Mouse (Mus musculus) gastrocnemius, postnatal 4 days (tissue): ENCODE results near the gene Slc33a1. TPM values are rescaled to one million over a fixed set of nuclear protein-coding genes. Genes with fewer than 3 reads are reported as not detected.

ENCODE experiments used
- DNase-seq, 2 experiments: peaks; one replicate each; pipeline ENCODE4 v3.0.0; 2021 to 2022; ENCODE audit warnings: low spot score in 2 of 2, mixed read lengths in 2 of 2
- long read RNA-seq, 2 experiments: library from polyadenylated mRNA; stranded (forward); transcript quantifications; one replicate each; pipeline ENCODE4 v2.0.0; 2021
- total RNA-seq, 2 experiments: library from RNA; stranded (reverse); gene quantifications; 2 replicates each; pipeline ENCODE4 v1.2.3; 2021

Slc33a1 gene
- total RNA-seq = 10 to 100 TPM; 10.5 to 11.3 TPM
- long read RNA-seq, experiment 1, partial matches to known transcripts = 0 of 3 reads
- long read RNA-seq, experiment 1, other reads (novel, unspliced or antisense) = 0 of 3 reads
- long read RNA-seq, experiment 2, transcript Slc33a1-201 (6 exons, 3,150 nt) = major isoform, 9 of 10 reads
- long read RNA-seq, experiment 2, partial matches to known transcripts = 0 of 10 reads
- long read RNA-seq, experiment 2, other reads (novel, unspliced or antisense) = 1 of 10 reads

- peak; percentile 97 to 99 for DNase-seq
Observed at GRCm38 (mm10) chr3:63964100-63964921, at the start of gene Slc33a1. TSS of gene Slc33a1 (minus strand) at chr3:63964768.

DNA sequence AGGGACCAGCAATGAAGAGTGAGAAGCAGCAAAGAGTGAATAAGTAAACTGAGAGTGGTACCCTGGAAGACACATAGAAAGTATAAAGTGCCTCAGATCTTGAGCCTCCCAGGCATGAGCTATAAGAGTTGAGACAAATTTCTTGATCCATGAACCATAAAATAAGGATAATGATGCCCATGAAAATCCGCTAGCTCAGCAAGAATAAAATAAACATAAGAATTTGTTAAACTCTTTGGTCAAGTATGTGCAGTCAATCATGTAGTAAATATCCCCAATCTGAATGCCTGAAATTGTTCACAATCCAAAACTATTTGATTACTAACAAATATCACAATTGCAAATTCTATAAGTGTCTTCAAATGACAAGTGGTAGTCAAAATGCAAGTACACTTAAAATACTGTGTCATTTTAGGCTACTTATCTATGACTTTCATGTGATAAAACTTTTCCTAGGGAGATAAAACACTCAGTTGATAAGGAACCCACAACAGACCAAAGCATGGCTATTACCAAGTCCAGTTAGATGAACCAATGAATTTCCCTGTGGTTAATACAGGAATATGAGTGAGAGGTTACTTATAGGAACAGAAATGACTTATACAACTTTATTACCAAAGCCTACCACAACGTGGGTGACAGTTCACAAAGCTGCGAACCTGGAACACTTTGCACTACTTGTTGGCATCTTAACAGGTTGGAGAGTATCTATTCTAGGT lies 24.3 kb upstream of the Slc33a1 start:
- no peak for DNase-seq

DNA sequence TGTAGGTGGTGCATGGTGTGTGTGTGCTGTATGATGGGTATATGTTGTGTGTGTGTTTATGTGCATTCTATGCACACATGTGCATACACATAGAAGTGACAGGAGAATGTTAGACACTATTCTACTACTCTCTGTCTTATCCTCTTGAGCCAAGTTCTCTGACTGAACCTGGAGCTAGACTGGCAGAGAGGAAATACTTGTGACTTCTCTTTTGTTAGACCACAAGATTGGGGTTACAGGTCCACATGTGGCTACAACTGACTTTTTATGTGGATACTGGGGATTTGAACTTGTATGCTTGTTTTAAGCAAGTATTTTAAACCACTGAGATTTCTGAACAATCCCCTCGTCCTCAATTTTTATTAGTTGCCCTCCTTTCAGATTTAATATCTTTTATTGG lies 22.1 kb upstream of the Slc33a1 start:
- no peak for DNase-seq

DNA sequence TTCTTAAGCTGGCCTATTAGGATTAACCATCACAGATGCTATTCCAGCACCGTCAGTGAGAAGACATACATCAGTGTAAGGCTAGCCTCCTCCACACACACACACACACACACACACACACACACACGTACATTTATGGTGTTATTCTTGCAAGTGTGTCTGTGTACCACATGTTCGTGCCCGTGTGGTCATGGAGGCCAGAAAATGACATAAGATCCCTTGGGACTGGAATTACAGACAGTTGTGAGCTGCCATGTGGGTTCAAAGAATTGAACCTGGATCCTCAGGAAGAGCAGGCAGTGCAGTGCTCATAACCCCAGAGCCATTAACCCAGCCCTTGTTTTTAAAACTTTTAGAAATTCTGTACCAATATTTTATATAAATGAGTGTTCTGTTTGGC lies 13.3 kb upstream of the Slc33a1 start:
- DNase-seq = no peak

GRCm38 (mm10) chr3:63975955-63976908 lies 11.7 kb upstream of the Slc33a1 start, which contains the start of gene Gmps:
TSS of gene Gmps (plus strand) at chr3:63976106.
- peak; percentile 71 to 91 for DNase-seq

- DNase-seq = no peak
Observed at GRCm38 (mm10) chr3:63965929-63966328, 1.4 kb upstream of the Slc33a1 start.

DNA sequence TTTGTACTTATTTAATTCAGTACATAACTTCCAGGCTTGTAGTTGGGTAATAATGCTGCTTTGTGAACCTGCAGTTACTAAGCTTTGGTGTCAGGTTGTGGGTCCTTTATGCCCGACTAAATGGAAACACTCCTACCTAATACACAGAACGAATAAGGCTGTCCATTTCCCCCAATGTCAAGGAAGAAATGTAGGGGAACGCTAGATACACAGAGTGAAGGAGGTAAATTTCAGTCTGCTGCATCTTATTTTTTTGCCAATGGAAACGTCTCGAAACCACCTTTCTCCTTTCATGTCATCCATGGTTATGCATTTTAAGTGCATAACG lies 318 bp upstream of the Slc33a1 start:
- no peak for DNase-seq

DNA sequence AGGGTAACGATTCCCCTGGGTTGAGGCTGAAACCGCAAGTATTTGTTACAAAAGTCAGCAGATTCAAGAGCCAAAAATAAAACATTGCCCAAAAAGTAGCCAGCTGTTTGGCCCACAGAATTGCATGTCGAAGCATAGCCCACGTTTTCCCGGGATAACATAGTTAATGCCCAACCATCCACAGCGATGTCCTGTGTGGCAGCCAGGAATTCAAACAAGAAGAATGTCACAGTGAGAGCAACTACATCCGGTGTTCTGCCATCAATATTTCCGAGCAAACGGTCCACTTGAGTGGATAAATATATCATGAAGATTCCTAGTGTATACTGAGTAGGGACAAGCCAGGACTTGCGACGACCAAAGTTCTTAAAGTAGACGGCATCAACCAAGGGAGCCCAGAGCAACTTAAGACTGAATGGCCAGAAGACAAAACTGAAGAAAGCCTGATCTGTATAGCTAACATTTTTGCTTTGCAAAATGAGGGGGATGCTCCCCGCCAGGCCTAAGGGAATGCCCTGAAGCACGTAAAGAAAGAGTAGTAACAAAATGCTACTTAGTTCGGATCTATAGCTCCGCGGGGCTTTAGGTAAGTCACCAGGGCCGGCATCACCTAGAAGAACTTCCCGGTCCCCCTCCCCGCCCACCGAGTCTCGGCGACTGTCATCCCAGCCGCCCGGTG lies 1.0 kb downstream of the Slc33a1 start:
- DNase-seq = no peak

- DNase-seq = no peak
Observed at GRCm38 (mm10) chr3:63949837-63950236, 14.7 kb downstream of the Slc33a1 start.

DNA sequence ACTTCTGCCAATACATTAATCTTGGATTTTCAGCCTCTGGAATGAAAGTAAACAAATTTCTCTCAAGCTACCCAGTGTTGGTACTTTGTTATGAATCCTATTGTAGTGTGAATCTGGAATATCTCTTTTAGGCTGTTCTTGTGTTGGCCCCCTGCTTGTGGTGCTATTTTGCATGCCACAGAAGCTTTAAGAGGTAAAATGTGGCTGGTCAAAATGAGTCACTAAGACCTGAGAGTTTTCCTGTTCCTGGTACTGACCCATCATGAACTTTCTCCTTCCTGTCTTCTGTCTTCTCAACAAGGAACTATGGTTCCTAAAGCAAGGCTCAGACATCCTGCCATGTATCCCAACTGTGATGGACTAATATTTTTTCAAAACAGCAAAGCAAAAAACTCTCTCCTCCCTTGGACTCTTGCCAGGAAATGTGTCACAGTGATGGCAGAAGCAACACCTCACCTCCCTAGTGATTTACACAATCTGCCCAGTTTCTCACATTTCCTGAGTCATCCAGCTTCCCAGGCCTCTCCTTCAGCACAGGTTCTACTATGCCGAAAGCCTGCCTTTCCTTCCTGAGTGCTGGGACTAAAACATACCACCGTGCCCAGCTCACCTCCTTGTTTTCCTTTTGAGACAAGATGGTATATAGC lies 23.2 kb downstream of the Slc33a1 start:
- DNase-seq = no peak

- DNase-seq = no peak
Observed at GRCm38 (mm10) chr3:63938928-63939327, 25.6 kb downstream of the Slc33a1 start.

GRCm38 (mm10) chr3:63928878-63929859 lies 35.4 kb downstream of the Slc33a1 start, which contains the start of gene E130311K13Rik:
TSS of gene E130311K13Rik (minus strand) at chr3:63929472.
- DNase-seq = peak; percentile 86 to 90

DNA sequence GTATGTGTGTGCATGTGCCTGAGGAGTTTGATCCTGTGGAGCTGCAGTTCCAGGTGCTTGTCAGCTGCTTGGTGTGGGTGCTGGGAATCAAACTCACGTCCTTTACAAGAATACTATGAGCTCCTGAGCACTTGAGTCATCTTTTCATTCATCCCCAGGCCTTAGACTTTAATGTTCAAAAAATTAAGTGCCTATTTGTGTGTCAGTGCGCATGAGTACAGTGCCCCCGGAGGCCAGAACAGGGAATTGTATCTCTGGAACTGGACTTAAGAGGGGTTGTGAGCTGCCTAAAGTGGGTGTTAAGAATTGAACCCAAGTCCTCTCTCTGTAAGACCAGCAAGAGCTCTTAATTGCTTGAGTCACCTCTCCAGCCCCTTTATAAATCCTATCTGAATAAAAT lies 44.9 kb downstream of the Slc33a1 start:
- no peak for DNase-seq

DNA sequence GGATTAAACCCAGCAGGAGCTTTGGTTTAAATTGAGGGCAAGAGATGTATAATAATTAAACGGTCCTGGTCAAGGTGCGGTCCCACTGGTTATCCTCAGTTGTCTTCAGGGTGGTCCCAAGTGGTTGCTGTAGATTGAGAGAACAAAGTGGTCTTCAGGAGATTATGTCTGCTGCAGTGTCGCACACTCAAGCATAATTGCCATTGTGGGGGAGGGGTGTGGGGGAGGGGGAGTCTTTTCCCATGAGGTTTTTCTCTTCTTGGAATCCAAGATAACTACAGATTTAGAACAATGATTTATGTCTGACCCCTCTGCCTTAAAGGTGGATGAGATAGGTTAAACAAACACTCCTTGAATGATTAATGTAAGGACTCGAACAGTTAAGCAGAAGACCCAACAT lies 54.3 kb downstream of the Slc33a1 start:
- DNase-seq = no peak

- DNase-seq = peak; percentile 12 to 16
Observed at GRCm38 (mm10) chr3:63905241-63905640, 59.3 kb downstream of the Slc33a1 start.

DNA sequence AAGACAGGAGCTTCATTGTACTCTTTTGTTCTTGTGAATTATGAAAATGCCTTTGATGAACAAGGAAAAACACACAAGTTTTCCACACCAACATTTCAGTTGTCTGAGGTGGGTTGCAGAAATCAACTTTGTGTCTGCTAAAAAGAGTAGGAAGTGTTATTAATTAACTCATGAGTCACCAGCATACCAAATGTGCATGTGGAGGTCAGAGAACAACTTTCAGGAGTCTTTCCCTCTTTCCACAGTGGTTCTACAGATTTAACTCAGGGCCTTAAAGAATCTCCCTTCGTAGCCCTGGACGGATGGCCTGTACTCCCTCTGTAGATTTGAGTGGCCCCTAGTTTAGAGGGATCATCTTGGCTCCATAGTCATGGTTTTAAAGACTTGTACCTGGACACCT lies 60.4 kb downstream of the Slc33a1 start:
- no peak for DNase-seq

- DNase-seq = no peak
Observed at GRCm38 (mm10) chr3:63900021-63900571, 64.5 kb downstream of the Slc33a1 start.

DNA sequence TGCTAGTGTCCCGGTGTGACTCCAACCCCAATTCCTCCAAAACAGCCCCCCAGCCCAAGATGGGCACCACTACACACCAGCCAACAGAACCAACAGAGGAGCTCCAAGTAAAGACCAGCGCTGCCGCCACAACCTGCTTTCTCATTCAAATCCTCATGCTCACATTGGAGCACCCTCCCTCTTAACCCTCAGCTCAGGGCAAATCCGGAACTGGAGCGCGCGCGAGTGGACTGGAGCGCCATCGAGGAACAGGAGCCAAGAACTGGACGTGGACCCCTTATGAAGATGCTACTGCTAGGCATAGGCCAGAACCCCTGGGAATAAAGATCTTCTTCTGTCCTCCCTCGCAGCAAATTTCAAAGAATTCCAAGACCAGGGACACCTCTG lies 65.3 kb downstream of the Slc33a1 start, which contains the start of gene Plch1:
Gene Plch1, minus strand, starts transcription at position 164 of the 387 bp plus-strand sequence.
- DNase-seq = peak; percentile 26 to 33
